Mouse (Mus musculus): ENCODE results near the gene Tenm3. TPM values are rescaled to one million over a fixed set of nuclear protein-coding genes. Genes with fewer than 3 reads are reported as not detected.
A peak's percentile ranks its signal among the peaks of the same experiment; 100 is the strongest.

Gene Tenm3
- polyA plus RNA-seq, 1 experiment from 2014 or later = 18.2 TPM

DNA sequence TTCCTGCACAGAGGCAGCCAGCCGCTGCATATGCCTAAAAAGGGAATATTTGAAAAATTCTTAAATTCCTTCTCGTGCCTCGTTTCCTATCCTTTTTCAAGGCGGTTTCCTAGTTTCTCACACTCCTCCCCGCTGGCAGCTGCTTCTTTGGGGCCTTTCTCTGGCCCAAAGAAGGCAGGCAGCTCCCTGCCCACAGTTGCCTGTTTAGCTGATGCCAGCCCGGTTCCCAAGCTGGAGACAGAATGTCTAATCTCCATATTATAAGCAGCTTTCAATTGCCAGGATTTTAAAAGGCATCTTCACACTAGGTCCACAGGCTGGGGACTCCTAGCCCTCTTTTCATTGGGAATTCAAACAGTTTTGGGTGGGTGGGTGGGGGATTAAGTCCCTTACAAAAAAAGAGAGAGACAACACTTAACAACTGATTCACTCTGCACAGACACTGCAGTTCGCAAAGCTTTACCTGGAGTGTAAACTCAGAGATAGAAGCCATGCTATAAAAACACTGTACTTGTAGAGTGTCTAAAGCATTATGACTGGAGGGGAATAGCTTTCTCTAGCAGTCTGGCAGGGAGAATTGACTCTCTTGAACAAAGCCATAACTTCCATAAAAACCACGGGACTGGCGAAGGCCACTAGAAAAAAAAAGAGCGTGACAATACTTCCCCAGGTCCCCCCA, 275.7 kb downstream of the Tenm3 start:
- H3K4me3 ChIP-seq (ENCODE audit: low read depth, low read length) = no peak overlapping the region
- no peak for ATAC-seq (replicated peaks; ENCODE audit: insufficient number of reproducible peaks, low FRiP score, low TSS enrichment)
- WGBS (ENCODE audit: insufficient replicate concordance) = 72% methylated on average over 10 of the region's 10 CpGs
- H3K9ac ChIP-seq (ENCODE audit: low read depth, low read length) = no peak overlapping the region
- no peaks in the 10 kb centered on the region for H3K4me1 ChIP-seq (ENCODE audit: control insufficient read depth, insufficient read depth, low read length)
- H3K27ac ChIP-seq (ENCODE audit: low read depth, low read length) = no peak overlapping the region
- H3K36me3 ChIP-seq (ENCODE audit: control insufficient read depth, insufficient read depth, low read length) = no peaks in the 10 kb centered on the region
- H3K4me2 ChIP-seq = no peak overlapping the region
- no peaks in the 10 kb centered on the region for H3K9me3 ChIP-seq (replicated peaks; ENCODE audit: control insufficient read depth, low read length)
- no peaks in the 10 kb centered on the region for H3K27me3 ChIP-seq (ENCODE audit: control insufficient read depth, insufficient read depth, low read length)

DNA sequence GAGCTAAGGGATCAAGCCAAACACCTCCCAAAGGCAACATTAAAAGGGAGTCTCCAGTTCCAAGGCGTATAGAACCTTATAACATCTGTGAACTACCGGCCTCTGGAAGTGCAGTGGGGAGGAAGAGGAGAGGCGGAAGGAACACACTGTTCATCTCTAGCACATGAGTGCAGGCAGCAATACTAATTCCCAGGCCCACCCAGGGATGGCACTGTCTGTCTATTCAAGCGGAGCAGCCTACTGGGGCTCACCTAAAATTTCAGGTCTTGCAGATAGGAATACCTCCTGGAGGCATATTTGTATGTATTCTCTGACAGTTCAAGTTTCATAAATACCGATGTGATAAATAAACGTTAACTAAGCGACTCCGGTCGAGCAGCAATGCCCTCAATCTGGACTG, 283.5 kb downstream of the Tenm3 start:
- Histone ChIP-seq H3K4me3 (ENCODE audit: low read depth, low read length) (no peak overlapping the region), H3K27me3 (ENCODE audit: control insufficient read depth, insufficient read depth, low read length) (no peaks in the 10 kb centered on the region), H3K4me2 (no peak overlapping the region), H3K9ac (ENCODE audit: low read depth, low read length) (no peak overlapping the region), H3K4me1 (ENCODE audit: control insufficient read depth, insufficient read depth, low read length) (no peaks in the 10 kb centered on the region), H3K36me3 (ENCODE audit: control insufficient read depth, insufficient read depth, low read length) (no peaks in the 10 kb centered on the region), H3K9me3 (replicated peaks; ENCODE audit: control insufficient read depth, low read length) (no peaks in the 10 kb centered on the region), H3K27ac (ENCODE audit: low read depth, low read length) (no peak overlapping the region)
- ATAC-seq (replicated peaks; ENCODE audit: insufficient number of reproducible peaks, low FRiP score, low TSS enrichment) = no peak
- WGBS (ENCODE audit: insufficient replicate concordance) = 77% methylated on average over 9 of the region's 9 CpGs

DNA sequence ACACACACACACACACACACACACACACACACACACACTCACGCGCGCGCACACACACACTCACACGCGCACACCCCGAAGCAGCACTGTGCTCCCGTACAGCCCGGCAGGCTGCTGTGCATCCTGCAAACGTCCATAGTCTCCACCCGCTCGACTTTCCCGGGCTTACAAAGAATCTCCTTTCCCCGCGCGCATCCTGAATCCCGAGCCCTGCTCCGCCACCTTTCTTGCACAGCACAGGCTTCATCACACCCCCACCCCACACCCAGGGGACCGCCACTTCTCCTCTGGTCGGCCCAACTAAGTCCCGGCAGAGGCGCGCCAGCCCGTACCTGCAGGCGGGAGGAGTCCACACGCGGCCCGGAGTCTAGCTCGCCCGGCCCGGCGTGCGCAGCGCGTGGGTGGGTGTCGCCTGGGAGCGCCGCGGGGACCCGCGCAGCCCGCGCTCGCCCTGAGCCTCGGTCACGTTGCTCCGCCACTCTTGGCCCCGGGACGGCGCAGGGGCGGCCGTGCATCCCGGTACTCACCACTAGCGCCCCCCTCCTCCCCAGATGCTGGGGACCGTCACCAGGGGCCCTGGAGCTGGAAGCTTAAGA, 288.1 kb downstream of the Tenm3 start:
- WGBS (ENCODE audit: insufficient replicate concordance) = under 1% methylated on average over 49 of the region's 55 CpGs
- H3K9ac ChIP-seq (ENCODE audit: low read depth, low read length) = peak overlapping the region; percentile 83
- ATAC-seq (replicated peaks; ENCODE audit: insufficient number of reproducible peaks, low FRiP score, low TSS enrichment) = peak; percentile 70
- peak overlapping the region; percentile 93 for H3K27ac ChIP-seq (ENCODE audit: low read depth, low read length)
- peak overlapping the region; percentile 76 for H3K4me3 ChIP-seq (ENCODE audit: low read depth, low read length)
- H3K4me2 ChIP-seq = peak overlapping the region; percentile 87
- H3K27me3 ChIP-seq (ENCODE audit: control insufficient read depth, insufficient read depth, low read length) = no peaks in the 10 kb centered on the region
- H3K36me3 ChIP-seq (ENCODE audit: control insufficient read depth, insufficient read depth, low read length) = no peaks in the 10 kb centered on the region
- no peaks in the 10 kb centered on the region for H3K9me3 ChIP-seq (replicated peaks; ENCODE audit: control insufficient read depth, low read length)
- H3K4me1 ChIP-seq (ENCODE audit: control insufficient read depth, insufficient read depth, low read length) = no peaks in the 10 kb centered on the region

DNA sequence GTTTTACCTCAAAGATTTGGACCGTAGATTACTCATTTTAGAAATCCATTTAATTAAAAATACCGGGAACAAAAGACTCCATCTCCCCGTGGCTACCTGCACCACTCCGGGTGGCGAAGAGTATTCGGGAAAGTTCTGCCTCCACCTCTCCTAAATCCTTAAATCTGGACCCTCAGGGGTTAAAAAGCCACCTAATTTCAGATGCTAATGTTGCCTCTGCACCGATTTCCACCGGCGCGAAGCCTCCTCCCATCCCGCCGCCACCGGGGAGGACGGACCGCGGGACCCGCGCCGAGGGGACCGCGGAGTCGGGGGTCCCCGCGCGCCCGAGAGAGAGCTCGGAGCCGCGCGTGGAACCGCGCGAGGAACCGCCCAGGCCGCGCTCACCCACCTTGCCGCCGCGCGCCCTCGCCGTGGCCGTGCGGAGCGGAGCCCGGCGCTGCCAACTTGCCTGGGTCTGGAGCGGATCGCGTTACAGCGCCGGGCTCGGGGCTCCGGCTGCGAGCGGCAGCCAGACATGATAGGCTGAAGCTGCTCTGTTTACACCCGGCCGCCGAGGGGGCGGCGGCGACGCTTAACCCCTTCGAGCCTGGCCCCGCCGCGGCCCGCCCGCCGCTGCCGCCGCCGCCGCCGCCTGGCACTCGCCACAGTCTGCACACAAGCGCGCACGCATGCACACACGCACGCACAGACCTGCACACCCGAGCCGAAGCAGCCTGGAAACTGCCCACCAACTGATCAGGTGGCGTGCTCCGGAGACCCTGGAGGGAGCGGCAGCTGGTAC, 288.8 kb downstream of the Tenm3 start:
- Histone ChIP-seq H3K4me3 (ENCODE audit: low read depth, low read length) (peak overlapping the region; percentile 76), H3K36me3 (ENCODE audit: control insufficient read depth, insufficient read depth, low read length) (no peaks in the 10 kb centered on the region), H3K9me3 (replicated peaks; ENCODE audit: control insufficient read depth, low read length) (no peaks in the 10 kb centered on the region), H3K4me2 (peak overlapping the region; percentile 87), H3K9ac (ENCODE audit: low read depth, low read length) (peak overlapping the region; percentile 83), H3K4me1 (ENCODE audit: control insufficient read depth, insufficient read depth, low read length) (no peaks in the 10 kb centered on the region), H3K27me3 (ENCODE audit: control insufficient read depth, insufficient read depth, low read length) (no peaks in the 10 kb centered on the region), H3K27ac (ENCODE audit: low read depth, low read length) (peak overlapping the region; percentile 93)
- WGBS (ENCODE audit: insufficient replicate concordance) = under 1% methylated on average over 73 of the region's 86 CpGs
- ATAC-seq (replicated peaks; ENCODE audit: insufficient number of reproducible peaks, low FRiP score, low TSS enrichment) = peak; percentile 92

DNA sequence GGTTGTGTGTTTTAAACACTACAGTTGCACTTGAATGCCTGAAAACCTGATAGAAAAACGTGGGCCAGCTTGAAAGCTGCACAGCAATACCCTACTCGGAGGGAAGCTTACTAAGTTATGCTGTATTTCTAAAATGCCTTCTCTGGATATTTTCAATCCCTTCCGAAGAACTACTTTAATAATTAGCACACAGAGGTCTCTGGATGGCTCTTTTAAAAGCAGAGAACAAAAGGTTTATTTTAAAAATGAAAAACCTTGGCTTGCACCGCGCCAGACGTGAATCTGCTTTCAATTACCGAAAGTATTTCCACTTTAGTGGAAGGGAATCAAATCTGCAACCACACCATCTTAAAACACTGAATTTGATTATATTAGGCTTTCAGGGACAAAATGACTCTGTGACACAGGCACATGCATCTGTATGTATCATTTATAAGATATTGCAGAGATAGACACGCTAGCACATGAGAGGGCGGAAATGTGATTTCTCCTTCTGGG, 289.9 kb downstream of the Tenm3 start:
- H3K36me3 ChIP-seq (ENCODE audit: control insufficient read depth, insufficient read depth, low read length) = no peaks in the 10 kb centered on the region
- no peaks in the 10 kb centered on the region for H3K9me3 ChIP-seq (replicated peaks; ENCODE audit: control insufficient read depth, low read length)
- peak overlapping the region; percentile 70 for H3K9ac ChIP-seq (ENCODE audit: low read depth, low read length)
- no peaks in the 10 kb centered on the region for H3K4me1 ChIP-seq (ENCODE audit: control insufficient read depth, insufficient read depth, low read length)
- ATAC-seq (replicated peaks; ENCODE audit: insufficient number of reproducible peaks, low FRiP score, low TSS enrichment) = no peak
- H3K27ac ChIP-seq (ENCODE audit: low read depth, low read length) = peak overlapping the region; percentile 54
- H3K27me3 ChIP-seq (ENCODE audit: control insufficient read depth, insufficient read depth, low read length) = no peaks in the 10 kb centered on the region
- 1% methylated on average over 9 of the region's 9 CpGs for WGBS (ENCODE audit: insufficient replicate concordance)
- peak overlapping the region; percentile 76 for H3K4me3 ChIP-seq (ENCODE audit: low read depth, low read length)
- peak overlapping the region; percentile 87 for H3K4me2 ChIP-seq

DNA sequence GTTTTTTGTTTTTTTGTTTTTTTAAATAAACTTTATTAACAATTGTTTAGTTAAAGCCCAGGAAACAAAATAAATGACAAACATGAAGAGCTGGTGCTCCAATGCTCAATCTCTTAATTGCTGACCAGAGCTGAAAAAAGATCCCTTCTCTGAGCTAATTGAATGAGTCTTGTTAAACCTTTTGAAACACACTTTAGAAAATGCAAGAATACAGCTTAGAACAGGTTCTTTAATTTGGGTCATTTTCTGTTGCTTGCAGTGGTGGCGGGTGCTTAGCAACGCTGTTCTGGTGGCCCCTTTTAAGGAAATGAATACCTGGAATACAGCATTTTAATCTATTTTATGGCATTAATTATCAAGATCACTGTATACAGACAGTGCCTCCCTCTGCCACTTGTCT, 291.4 kb downstream of the Tenm3 start:
- no peak for ATAC-seq (replicated peaks; ENCODE audit: insufficient number of reproducible peaks, low FRiP score, low TSS enrichment)
- no peak overlapping the region for H3K9ac ChIP-seq (ENCODE audit: low read depth, low read length)
- H3K27ac ChIP-seq (ENCODE audit: low read depth, low read length) = no peak overlapping the region
- no peak overlapping the region for H3K4me2 ChIP-seq
- H3K36me3 ChIP-seq (ENCODE audit: control insufficient read depth, insufficient read depth, low read length) = no peaks in the 10 kb centered on the region
- H3K9me3 ChIP-seq (replicated peaks; ENCODE audit: control insufficient read depth, low read length) = no peaks in the 10 kb centered on the region
- WGBS (ENCODE audit: insufficient replicate concordance) = 76% methylated on average over 2 of the region's 2 CpGs
- H3K4me3 ChIP-seq (ENCODE audit: low read depth, low read length) = no peak overlapping the region
- no peaks in the 10 kb centered on the region for H3K27me3 ChIP-seq (ENCODE audit: control insufficient read depth, insufficient read depth, low read length)
- H3K4me1 ChIP-seq (ENCODE audit: control insufficient read depth, insufficient read depth, low read length) = no peaks in the 10 kb centered on the region

DNA sequence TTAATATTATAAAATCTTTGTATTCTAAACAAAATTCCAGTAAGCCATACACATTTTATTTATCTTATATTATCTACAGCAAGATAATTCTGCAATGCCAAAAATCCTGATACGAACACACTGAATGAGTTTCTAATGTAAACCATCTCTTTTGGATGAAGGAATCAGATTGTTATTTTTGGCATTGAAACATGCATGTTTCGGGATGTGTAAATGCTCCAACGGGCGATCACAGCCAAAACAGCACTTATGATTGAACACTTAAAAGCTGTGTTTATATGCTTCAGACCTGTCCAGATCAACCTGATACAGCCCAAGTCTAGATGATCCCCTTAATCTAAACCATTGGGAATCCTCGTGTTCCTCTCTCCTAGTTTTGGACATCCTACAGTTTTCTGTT, 292.4 kb downstream of the Tenm3 start:
- H3K36me3 ChIP-seq (ENCODE audit: control insufficient read depth, insufficient read depth, low read length) = no peaks in the 10 kb centered on the region
- no peak for ATAC-seq (replicated peaks; ENCODE audit: insufficient number of reproducible peaks, low FRiP score, low TSS enrichment)
- H3K4me2 ChIP-seq = no peak overlapping the region
- WGBS (ENCODE audit: insufficient replicate concordance) = 52% methylated on average over 5 of the region's 5 CpGs
- H3K4me1 ChIP-seq (ENCODE audit: control insufficient read depth, insufficient read depth, low read length) = no peaks in the 10 kb centered on the region
- H3K27me3 ChIP-seq (ENCODE audit: control insufficient read depth, insufficient read depth, low read length) = no peaks in the 10 kb centered on the region
- no peak overlapping the region for H3K9ac ChIP-seq (ENCODE audit: low read depth, low read length)
- no peaks in the 10 kb centered on the region for H3K9me3 ChIP-seq (replicated peaks; ENCODE audit: control insufficient read depth, low read length)
- no peak overlapping the region for H3K27ac ChIP-seq (ENCODE audit: low read depth, low read length)
- H3K4me3 ChIP-seq (ENCODE audit: low read depth, low read length) = no peak overlapping the region

DNA sequence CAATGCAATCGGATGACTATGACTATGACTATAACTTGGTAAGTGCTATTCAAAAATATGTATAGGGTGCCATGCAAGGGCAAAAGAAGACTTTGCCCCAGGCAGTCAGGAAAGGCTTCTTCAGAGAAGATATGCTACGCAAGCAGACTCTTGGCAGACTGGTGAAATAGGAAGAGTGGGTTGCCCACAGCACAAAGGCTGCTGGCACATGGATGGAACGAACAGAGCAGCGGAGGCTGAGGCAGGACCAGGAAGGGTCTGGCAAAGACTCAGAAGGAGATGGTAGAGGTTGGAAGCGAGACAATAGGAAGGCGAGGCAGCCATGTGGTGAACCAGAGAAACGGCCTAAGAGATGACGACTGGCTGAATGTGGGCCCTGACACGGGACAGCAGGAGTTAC, 294.8 kb downstream of the Tenm3 start:
- H3K9me3 ChIP-seq (replicated peaks; ENCODE audit: control insufficient read depth, low read length) = no peaks in the 10 kb centered on the region
- no peaks in the 10 kb centered on the region for H3K27me3 ChIP-seq (ENCODE audit: control insufficient read depth, insufficient read depth, low read length)
- no peak overlapping the region for H3K27ac ChIP-seq (ENCODE audit: low read depth, low read length)
- no peak overlapping the region for H3K9ac ChIP-seq (ENCODE audit: low read depth, low read length)
- no peak overlapping the region for H3K4me2 ChIP-seq
- no peak overlapping the region for H3K4me3 ChIP-seq (ENCODE audit: low read depth, low read length)
- ATAC-seq (replicated peaks; ENCODE audit: insufficient number of reproducible peaks, low FRiP score, low TSS enrichment) = no peak
- no peaks in the 10 kb centered on the region for H3K4me1 ChIP-seq (ENCODE audit: control insufficient read depth, insufficient read depth, low read length)
- WGBS (ENCODE audit: insufficient replicate concordance) = 81% methylated on average over 9 of the region's 9 CpGs
- H3K36me3 ChIP-seq (ENCODE audit: control insufficient read depth, insufficient read depth, low read length) = no peaks in the 10 kb centered on the region

Data from heart, embryonic 11.5 days (tissue).